Mouse (Mus musculus) thymus, postnatal 36 days (tissue): ENCODE measurements around the gene Fam169b.

Source experiments
- DNase-seq, 2 experiments: peaks; one replicate each; pipeline ENCODE4 v3.0.0; 2022; ENCODE audit warnings: mixed read lengths in 2 of 2

Fam169b gene

DNA sequence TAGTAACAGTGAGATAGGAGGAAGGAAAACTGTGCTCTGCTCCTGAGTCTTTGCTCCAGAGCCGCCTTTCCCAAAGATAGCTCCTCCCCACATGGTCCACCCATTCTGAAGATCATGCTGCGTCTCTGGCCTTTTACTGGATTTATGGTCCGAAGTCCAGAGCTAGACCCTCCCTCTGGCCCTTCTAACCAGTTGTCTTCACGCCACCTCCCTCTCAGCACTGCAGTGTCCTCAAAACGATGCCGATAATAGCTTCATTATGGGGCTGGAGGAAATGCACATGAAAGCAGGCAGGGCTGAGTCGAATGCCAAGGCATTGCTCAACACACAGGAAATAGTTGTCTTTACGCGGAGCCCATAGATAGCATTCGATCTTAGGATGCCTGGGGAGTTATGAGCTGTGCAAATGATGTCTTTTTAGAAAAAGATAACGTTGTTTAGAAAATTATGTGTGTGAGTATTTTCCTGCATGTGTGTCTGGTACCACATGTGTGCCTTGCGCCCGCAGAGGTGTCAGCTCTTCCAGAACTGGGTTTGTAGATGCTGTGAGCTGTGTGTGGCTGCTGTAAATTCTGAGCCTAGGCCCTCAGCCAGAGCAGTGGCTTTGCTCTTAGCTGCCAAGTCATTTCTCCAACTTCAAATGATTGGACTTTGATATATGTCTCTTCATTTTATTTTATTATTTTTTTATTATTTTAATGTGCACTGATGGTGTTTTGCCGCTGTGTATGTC is 46.6 kb downstream of the Fam169b start:
- DNase-seq, result no peak

DNA sequence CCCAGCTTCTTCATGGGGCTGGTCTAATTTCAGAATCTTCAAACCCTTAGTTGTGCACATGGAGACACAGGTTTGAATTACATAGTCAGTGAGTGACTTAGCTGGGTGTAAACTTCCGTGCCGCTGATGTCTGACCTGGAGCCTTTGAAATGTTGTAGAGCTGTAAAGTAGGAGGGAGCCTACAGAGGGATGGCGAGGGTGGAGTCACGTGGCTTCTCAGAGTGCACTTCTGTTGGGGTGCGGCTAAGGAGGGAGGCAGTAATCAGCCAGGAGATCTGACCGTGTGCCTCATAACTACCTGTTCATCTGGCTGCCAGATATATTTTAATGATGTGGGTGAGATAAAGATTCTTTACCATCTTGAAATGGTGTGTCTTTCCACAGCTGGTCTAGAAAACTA is 49.4 kb downstream of the Fam169b start:
- DNase-seq, result peak; percentile 36 to 63

DNA sequence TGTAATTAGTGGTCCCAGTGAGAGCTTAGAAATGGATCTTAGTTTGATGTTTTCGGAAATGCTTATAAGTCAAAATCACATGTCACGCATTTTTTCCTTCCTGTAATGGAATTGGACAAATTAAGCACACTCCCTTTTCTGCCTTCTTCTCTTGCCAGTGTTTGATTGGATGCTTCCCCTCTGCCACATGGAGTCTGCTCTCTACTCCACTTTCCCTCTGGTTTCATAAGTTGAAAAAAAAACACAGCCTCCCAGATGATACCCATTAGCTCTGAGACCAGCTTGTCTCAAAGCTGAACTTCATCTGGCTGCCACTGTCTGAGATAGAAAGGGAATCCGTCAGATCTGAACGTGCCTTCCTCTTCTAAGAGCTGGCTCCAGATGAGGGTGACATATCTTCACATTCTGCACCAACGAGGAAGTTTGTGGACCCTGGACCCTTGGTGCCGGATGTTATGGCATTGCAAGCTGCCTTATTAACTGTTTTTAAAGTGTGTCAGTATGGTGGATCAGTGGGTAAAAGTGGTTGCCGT is 52.6 kb downstream of the Fam169b start:
- DNase-seq, result no peak

DNA sequence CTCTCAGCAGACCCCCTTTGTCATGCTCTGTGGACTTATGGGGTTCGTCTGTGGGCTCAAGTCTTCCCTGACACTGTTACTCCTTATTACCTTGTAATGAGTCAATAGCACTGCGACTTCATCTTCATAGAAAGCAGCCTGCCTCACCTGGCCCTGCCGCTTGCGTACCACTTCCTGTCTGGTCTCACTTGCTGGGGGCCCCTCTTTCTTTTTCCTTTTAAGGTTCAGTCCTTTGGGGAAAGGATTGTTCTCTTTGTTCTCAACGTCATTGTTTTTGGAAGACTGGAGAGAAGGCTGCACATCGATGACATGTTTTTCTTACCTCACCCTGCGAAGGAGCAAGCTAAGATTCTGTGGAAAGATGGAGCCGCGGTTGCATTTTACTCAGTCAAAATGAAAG is 55.4 kb downstream of the Fam169b start:
- DNase-seq, result peak; percentile 37 to 56

DNA sequence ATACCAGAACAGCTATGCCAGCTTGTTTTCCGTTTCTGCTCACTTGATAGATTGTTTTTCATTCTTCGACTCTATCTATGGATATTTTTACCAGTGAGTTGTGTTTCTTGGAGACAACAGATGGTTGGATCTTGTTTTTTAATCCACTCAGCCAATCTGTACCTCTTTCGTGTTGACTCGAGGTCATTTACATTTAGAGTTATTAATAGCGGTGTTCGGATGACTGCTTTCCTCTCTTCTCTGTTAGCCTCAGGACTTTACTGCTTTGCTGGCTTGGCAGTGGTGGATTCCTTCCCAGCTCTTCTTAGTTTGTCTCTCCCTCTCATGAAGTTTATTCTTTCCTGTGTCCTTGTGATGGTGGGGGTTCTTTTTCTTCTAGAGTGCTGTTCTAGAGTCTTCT is 59.2 kb downstream of the Fam169b start:
- DNase-seq, result no peak

DNA sequence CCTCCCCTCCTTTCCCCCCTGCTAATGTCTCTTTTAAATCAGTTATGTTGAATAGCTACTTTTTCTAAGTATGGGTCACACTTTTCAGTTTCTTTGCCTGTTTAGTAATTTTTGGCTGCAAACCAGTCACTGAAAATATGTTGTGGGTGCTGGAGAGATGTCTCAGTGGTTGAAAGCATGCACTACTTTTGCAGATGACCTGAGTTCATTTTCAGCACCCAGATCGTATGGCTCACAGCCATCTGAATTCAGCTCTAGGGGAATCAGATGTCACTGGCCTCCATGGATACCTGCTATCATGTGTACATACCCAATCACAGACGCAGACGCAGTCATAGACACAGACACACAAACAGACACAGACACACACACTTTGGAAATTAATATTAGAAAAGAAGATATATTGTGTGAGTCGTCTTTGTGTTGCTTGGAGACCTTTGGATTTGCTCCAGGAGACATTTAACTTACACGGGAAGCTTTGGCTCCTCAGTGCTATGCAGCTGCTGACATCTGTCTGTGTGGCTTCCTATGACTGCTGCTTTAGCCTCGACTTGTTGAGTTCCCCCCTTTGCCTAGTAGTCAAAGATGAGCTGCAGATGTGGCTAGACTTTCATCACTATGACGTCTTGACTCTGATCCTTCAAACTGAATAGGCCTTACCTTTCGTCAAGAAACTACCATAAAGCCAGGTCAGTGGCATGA is 63.6 kb downstream of the Fam169b start:
- DNase-seq, result no peak

DNA sequence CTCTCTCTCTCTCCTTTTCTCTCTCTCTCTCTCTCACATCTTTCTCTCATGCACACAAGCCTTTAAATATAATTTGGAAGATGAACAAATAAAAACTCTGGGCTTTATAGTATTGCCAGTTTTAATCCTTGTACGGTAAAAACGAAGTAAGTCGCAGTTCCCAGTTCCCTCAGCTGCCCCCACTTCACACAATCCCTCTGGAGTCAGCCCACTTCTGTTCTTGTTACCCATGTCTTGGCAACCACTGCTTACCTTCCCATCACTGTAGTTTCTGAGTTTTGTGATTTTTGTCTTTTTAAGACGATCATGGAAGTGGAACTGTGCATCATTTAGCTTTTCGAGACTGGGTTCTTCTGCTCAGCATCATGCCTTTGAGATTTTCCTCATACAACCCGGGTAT is 65.0 kb downstream of the Fam169b start:
- no peak for DNase-seq

DNA sequence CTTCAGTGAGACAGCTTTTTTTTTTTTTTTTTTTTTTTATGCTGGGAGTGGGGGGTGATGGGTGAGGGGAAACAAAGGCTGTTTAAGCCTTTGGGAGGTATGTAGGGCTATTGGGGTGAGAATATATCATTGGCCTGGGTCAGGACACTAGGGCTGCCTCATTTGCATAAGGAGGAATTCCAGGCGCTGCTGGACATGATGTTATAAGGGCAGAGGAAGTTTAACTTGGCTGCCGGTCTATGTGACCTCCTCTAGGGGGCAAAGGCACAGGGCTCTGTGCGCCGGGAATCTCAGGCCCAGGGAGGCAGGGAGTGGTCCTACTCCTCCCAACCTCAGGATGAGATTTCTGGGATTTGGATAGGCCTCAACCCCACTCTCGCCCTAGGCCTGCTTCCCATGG is 70.9 kb downstream of the Fam169b start:
- DNase-seq, result no peak

DNA sequence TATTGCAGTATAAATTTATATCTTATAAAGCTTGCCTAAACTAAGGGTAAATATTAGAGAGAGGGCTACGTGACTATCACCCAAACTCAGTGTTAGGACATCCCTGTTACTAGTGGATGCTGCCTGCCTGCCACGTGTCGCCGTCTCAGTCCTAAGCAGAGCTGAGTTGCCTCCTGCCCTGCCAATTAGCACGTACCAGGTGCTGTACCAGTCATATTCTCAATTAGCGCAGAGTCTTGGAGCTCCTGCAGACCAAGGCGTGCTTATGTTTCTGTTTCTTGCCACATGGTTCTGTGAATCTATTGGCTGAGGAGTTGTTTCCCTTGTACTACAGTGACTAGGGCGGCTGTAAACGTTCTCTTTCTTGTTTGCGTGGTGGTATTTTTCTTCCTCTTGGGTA is 72.3 kb downstream of the Fam169b start:
- DNase-seq, result no peak

DNA sequence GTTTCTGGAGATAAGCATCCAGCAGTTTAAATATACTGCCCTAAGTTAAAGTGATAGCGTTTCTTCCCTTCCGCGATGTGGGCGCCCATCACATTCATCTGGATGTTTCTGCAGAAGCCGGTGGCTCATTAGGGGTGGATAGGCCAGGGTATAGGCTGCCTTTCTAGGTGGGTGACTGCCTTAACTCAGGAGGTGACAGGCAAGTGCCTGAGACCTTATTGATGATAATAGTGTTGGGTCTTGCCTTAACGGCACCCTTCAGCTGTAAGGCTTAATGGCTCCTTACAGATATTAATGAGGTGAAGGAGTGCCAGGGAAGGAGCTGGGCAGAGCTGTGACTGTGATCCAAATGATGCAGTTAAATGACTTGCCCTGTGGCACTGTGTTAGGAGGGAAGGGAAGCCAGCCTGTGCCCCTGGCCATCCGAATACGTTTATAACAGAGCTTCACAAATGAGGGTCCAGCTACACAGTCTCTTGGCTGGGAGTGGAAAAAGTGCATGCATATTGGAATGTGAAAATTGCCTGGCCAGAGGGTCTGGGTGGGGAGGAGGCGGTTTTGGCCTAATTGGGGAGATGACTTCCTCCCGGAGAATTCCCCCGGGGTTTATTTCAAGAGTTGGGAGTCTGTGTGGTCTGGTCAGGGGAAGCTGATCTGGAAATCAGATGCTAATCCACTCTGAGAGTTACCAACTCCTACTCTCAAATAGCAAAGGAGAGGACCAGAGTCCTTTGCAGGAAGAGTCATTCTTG is 81.9 kb downstream of the Fam169b start:
- DNase-seq, result no peak

DNA sequence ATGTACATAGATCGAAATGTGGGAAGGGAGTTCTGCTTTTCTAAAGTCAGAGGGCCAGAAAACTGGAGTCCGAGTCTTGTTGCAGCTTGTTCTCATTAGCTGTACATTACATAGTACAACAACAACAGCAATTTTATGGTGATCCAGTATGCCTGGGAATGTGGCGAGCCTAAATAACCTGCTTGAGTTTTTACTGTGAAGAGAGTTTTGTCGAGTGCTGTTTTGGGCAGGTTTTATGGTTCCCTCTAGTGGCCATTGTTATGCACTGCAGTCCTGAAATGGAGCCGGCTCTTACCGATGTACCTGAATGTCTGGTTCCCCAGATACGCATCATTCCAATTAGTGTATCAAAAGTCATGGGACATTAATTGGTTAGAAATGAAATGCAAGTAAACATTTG is 83.8 kb downstream of the Fam169b start:
- DNase-seq, result peak; percentile 51 to 53

DNA sequence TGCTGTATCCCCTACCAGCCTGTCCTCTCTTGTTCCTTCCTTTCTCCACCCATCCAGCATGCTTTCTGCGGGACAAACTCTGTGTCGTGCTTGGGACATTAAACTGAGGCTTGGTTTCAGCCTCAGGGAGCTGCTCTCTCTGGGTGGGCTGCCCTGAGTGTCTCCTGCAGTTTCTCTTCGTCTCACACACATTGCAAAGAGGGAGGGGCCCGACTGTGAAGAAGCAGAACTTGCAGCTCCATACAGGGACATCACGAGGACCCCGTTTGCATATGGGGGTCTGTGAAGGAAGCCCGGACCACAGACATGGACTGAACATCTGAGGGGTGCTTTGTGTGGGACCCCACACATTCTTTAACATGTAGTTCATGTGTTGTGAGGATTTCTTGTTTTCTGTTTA is 89.0 kb downstream of the Fam169b start:
- DNase-seq, result no peak

DNA sequence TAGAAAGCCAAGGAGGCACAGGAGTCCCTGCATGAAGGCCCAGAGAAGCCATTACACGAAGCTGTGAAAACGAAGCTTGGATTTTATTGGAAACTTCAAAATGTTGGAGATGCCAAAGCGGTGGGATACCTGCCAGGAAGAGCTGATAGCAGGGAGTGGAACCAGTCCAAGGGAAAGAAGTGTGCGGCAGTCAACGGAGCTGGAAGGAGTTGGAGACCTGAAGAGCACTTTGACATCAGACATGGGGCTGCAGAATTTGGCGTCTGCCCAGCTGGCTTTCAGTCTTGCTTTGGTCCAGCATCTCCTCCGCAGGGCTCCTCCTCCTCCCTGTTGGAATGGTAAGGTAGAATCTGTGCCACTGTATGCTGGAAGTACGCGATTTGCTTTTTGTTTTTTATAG is 92.1 kb downstream of the Fam169b start:
- DNase-seq, result no peak

DNA sequence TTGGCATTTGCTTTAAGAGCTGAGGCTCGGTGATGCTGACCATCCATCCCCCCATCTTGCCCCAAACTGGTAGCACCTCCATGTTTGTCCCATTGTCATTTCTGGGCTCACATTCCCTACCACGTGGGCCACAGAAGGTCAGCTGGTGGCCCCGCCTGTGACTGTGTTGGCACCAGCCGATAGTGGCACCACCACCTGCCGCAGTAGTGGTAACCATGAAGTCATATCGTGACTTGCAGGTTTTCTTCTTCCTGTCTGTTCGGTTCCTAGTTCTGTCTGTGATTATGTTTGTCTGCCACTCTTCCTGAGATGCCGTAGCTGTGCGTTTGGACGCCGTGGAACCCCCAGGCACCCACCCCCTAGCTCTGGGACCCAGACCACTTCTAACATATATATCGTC is 95.3 kb downstream of the Fam169b start:
- DNase-seq, result no peak

DNA sequence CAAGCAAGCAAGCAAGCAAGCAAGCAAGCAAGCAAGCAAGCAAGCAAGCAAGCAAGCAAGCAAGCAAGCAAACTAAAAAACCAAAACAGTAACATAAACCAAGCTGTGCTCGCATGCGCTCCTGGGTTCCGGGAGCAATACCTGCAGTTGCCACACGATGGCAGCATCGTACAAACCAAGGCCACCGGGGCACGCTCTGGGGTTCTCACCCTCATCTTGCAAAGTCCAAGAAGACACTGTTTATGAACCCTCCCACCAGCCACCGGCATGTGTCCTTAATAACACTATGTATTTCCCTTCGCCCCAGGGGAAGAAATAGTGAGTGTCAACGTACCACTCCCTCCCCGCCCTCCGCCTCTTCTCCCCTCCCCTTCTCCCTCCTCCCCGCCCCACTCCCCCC is 96.1 kb downstream of the Fam169b start:
- DNase-seq, result peak; percentile 75 to 79

DNA sequence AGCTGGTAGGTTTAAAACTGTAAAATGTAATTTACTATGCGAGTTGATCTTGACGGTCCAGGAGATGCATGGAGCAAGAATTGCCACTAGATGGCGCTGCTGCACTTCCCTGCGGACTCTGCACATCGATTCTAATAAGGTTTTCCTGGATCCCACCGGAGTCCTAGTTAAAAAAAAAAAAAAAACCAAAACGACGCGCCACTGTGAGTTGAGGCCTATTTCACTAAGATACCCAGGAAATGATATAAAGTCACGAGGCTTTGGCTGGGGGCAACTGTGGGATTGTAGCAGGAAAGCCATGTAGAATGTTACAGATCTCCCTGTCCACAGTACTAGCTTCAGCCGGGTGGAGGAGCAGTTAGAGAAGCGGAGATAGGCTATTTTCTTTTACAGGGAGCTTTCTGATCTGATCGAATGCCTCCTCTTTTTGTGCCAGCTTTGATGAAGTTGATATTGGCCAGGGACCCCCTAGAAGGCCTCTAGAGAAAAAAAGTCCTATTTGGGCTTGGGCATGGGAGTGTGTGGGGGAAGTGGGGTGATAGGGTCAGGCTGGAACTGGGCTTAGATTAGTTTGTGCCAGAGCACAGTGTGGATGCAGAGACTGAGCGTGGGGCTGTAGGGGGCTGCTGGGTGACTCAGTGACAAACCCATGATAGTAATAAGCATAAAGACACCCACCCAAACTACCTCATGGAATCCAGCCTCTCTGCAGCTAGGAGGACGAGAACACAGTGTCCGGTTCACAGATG is 100.6 kb downstream of the Fam169b start:
- peak; percentile 36 to 37 for DNase-seq

DNA sequence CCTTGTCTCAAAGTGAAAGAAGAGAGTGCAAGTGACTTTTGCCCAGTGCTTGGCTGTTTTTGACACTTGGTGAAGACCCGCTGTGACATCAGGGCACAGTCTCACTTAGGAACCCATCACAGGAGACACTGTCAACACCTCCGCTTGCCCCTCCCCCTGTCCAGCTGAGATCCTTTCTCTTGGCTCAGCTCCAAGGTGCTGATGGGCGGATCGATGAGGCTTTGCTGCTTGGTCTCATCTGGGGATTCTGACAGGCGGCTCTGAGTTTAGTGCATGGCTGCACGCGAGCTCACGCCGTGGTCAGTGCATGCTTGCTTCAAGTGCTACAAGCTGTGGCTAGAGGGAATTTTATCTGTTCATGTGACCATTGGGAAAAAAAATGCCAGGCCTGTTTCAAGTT is 108.5 kb downstream of the Fam169b start:
- DNase-seq, result no peak

DNA sequence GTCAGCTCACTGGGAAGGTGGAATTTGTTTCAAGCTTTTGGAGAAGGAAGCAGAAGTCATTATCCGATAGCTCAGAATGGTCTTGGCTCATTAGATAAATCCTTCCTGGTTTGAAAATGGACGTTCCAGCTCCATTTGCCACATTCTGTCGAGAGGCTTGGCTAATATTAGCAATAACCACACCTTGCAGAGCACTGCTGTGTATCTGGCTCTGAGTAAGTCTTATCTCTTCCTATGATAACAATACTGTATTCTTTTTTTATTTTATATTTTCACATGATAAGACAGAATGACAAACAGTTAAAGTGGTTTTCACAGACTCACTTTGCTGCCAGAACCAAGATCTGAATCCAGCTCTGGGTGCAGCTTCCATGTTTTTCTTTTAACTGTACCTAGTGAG is 113.1 kb downstream of the Fam169b start:
- DNase-seq, result no peak

DNA sequence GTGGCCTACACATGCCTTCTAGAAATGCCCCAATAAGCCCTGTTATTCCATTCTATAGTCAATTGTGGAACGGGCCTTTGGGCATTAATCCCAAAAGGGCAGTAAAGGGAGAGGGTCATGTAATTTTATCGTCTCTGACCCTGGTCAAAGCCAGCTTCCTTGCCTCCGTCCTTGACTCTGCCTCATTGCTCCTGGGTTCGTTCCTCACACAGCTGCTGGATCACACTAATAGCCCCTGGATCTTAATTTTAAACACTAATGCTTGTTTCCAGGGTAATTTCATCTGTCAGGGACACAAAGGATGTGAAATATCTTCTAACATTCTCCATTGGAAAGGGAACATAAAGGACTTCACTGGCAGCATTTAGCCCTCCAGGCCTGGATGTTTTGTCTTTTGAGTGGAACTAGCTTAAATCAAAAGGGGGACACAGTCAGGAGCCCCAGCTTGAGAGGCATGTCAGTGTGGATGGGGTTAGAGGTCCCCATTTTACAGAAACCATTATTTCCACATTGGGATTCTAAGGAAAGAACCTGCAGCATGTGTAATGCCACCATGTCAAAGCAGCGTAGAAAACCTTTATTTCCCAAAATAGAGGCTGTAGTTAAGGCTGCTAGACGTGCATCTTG is 122.2 kb downstream of the Fam169b start:
- DNase-seq, result no peak

DNA sequence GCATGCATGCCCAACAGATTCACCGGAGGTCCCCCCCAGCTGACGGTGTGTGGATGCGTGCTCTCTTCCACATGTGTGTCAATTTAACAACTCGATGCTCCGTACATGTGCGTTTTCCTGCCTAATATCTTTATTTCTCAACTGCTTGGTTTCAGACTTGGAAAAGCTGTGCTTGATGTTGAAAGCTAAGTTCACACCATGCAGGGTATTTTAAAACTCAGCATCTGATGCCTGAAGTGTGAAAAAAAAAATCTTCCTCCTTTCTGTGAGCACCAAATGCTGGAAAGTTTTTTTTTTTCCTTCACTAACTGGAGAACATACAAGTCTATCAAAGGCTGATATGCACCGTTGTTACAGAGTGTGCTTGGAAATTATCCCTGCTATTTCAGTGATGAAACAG is 126.9 kb downstream of the Fam169b start:
- no peak for DNase-seq

DNA sequence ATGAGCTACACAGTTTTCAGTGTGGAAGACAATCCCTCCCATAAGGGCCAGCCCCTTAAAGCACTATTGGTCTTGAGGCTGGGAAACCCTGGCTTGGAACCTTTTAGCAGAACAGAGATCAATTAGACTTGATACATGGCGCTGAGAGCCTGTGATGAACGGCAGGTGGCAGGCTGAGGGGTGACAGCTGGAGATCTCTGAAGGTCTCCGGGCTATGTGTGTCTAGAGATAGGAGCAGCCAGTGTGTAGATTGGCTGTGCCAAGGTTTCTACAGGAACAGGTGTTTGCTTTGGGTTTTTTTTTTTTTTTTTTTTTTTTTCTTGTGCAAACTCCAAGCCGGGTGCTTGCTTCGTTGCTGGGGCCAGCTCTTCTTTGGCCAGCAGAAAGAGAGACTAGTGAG is 135.0 kb downstream of the Fam169b start:
- no peak for DNase-seq
